Mouse (Mus musculus): ENCODE results near the gene Fdxr. TPM values are rescaled to one million over a fixed set of nuclear protein-coding genes. Genes with fewer than 3 reads are reported as not detected.
A peak's percentile ranks its signal among the peaks of the same experiment; 100 is the strongest.

Fdxr gene
- polyA plus RNA-seq, 1 experiment from 2014 or later, result 11.3 TPM

GRCm38 (mm10) chr11:115249721-115250404 lies 27.0 kb downstream of the Fdxr start:
- 2% methylated on average over 62 of the region's 63 CpGs for WGBS
- peak overlapping the region; percentile 51 for H3K4me3 ChIP-seq
- peaks cover 6% of the 10 kb centered on the region; the same call in 1 of the 2 replicates for H3K36me3 ChIP-seq
- peak overlapping the region; percentile 84 for H3K4me2 ChIP-seq
- ATAC-seq (ENCODE audit: insufficient number of reproducible peaks, low FRiP score), result 0 out of 2 replicates have a peak, but pooled peaks have one; percentile 23
- no peaks in the 10 kb centered on the region for H3K9me3 ChIP-seq (replicated peaks)
- H3K4me1 ChIP-seq (replicated peaks), result peaks cover 26% of the 10 kb centered on the region
- peaks cover 100% of the 10 kb centered on the region for H3K27me3 ChIP-seq (replicated peaks)
- H3K27ac ChIP-seq (ENCODE audit: poor library complexity, severe bottlenecking), result no peak overlapping the region
- peak overlapping the region; percentile 25 for H3K9ac ChIP-seq

- H3K4me2 ChIP-seq, result no peak overlapping the region; the same call in 1 of the 2 replicates
- H3K9ac ChIP-seq, result no peak overlapping the region
- no peak overlapping the region for H3K4me3 ChIP-seq
- H3K36me3 ChIP-seq, result peaks cover 19% of the 10 kb centered on the region
- 59% methylated on average over 6 of the region's 6 CpGs for WGBS
- no peak overlapping the region for H3K27ac ChIP-seq (ENCODE audit: poor library complexity, severe bottlenecking)
- H3K27me3 ChIP-seq (replicated peaks), result peaks cover 91% of the 10 kb centered on the region
- H3K9me3 ChIP-seq (replicated peaks), result no peaks in the 10 kb centered on the region
- H3K4me1 ChIP-seq (replicated peaks), result peaks cover 35% of the 10 kb centered on the region
- ATAC-seq (ENCODE audit: insufficient number of reproducible peaks, low FRiP score), result no peak
Observed at GRCm38 (mm10) chr11:115247945-115248344, 28.9 kb downstream of the Fdxr start.

GRCm38 (mm10) chr11:115247240-115247639 lies 29.6 kb downstream of the Fdxr start:
- ATAC-seq (ENCODE audit: insufficient number of reproducible peaks, low FRiP score), result no peak
- WGBS, result 20% methylated on average over 3 of the region's 3 CpGs
- no peaks in the 10 kb centered on the region for H3K9me3 ChIP-seq (replicated peaks)
- H3K27ac ChIP-seq (ENCODE audit: poor library complexity, severe bottlenecking), result no peak overlapping the region
- no peak overlapping the region for H3K4me3 ChIP-seq
- peaks cover 89% of the 10 kb centered on the region for H3K27me3 ChIP-seq (replicated peaks)
- peaks cover 37% of the 10 kb centered on the region for H3K4me1 ChIP-seq (replicated peaks)
- H3K4me2 ChIP-seq, result no peak overlapping the region
- no peak overlapping the region for H3K9ac ChIP-seq
- peaks cover 19% of the 10 kb centered on the region for H3K36me3 ChIP-seq

- no peak overlapping the region for H3K4me3 ChIP-seq
- peaks cover 37% of the 10 kb centered on the region for H3K4me1 ChIP-seq (replicated peaks)
- H3K4me2 ChIP-seq, result no peak overlapping the region
- WGBS, result 69% methylated on average over 8 of the region's 8 CpGs
- peaks cover 81% of the 10 kb centered on the region for H3K27me3 ChIP-seq (replicated peaks)
- H3K9ac ChIP-seq, result no peak overlapping the region
- H3K36me3 ChIP-seq, result peaks cover 19% of the 10 kb centered on the region
- ATAC-seq (ENCODE audit: insufficient number of reproducible peaks, low FRiP score), result no peak
- no peaks in the 10 kb centered on the region for H3K9me3 ChIP-seq (replicated peaks)
- H3K27ac ChIP-seq (ENCODE audit: poor library complexity, severe bottlenecking), result no peak overlapping the region
Observed at GRCm38 (mm10) chr11:115246386-115246785, 30.5 kb downstream of the Fdxr start.

- H3K4me2 ChIP-seq, result no peak overlapping the region
- peaks cover 19% of the 10 kb centered on the region for H3K36me3 ChIP-seq
- WGBS, result 79% methylated on average over 8 of the region's 8 CpGs
- peaks cover 30% of the 10 kb centered on the region for H3K4me1 ChIP-seq (replicated peaks)
- H3K4me3 ChIP-seq, result no peak overlapping the region
- no peaks in the 10 kb centered on the region for H3K9me3 ChIP-seq (replicated peaks)
- H3K27me3 ChIP-seq (replicated peaks), result peaks cover 65% of the 10 kb centered on the region
- no peak overlapping the region for H3K27ac ChIP-seq (ENCODE audit: poor library complexity, severe bottlenecking)
- ATAC-seq (ENCODE audit: insufficient number of reproducible peaks, low FRiP score), result no peak
- H3K9ac ChIP-seq, result no peak overlapping the region
Observed at GRCm38 (mm10) chr11:115244840-115245239, 32.0 kb downstream of the Fdxr start.

- Histone ChIP-seq H3K4me1 (replicated peaks) (peaks cover 28% of the 10 kb centered on the region), H3K9me3 (replicated peaks) (no peaks in the 10 kb centered on the region), H3K36me3 (peaks cover 19% of the 10 kb centered on the region), H3K27ac (ENCODE audit: poor library complexity, severe bottlenecking) (no peak overlapping the region), H3K4me2 (no peak overlapping the region), H3K27me3 (replicated peaks) (peaks cover 60% of the 10 kb centered on the region), H3K9ac (no peak overlapping the region), H3K4me3 (no peak overlapping the region)
- ATAC-seq (ENCODE audit: insufficient number of reproducible peaks, low FRiP score), result no peak
- 77% methylated on average over 12 of the region's 12 CpGs for whole genome bisulfite sequencing
Observed at GRCm38 (mm10) chr11:115243783-115244182, 33.1 kb downstream of the Fdxr start.

- Histone ChIP-seq H3K4me3 (no peak overlapping the region), H3K4me2 (no peak overlapping the region), H3K9me3 (replicated peaks) (no peaks in the 10 kb centered on the region), H3K27me3 (replicated peaks) (peaks cover 56% of the 10 kb centered on the region), H3K9ac (0 out of 2 replicates have a peak overlapping the region, but pooled peaks have one; percentile 21), H3K36me3 (peaks cover 19% of the 10 kb centered on the region), H3K4me1 (replicated peaks) (peaks cover 23% of the 10 kb centered on the region), H3K27ac (ENCODE audit: poor library complexity, severe bottlenecking) (no peak overlapping the region)
- no peak for ATAC-seq (ENCODE audit: insufficient number of reproducible peaks, low FRiP score)
- 58% methylated on average over 3 of the region's 3 CpGs for WGBS
Observed at GRCm38 (mm10) chr11:115242746-115243145, 34.1 kb downstream of the Fdxr start.

- 85% methylated on average over 11 of the region's 11 CpGs for WGBS
- peaks cover 17% of the 10 kb centered on the region for H3K4me1 ChIP-seq (replicated peaks)
- H3K27ac ChIP-seq (ENCODE audit: poor library complexity, severe bottlenecking), result no peak overlapping the region
- no peaks in the 10 kb centered on the region for H3K9me3 ChIP-seq (replicated peaks)
- no peak overlapping the region for H3K4me3 ChIP-seq
- peaks cover 43% of the 10 kb centered on the region for H3K27me3 ChIP-seq (replicated peaks)
- no peak overlapping the region for H3K4me2 ChIP-seq
- ATAC-seq (ENCODE audit: insufficient number of reproducible peaks, low FRiP score), result no peak
- peaks cover 19% of the 10 kb centered on the region for H3K36me3 ChIP-seq
- H3K9ac ChIP-seq, result no peak overlapping the region
Observed at GRCm38 (mm10) chr11:115241402-115241801, 35.4 kb downstream of the Fdxr start.

- no peak overlapping the region for H3K27ac ChIP-seq (ENCODE audit: poor library complexity, severe bottlenecking)
- H3K9me3 ChIP-seq (replicated peaks), result no peaks in the 10 kb centered on the region
- H3K27me3 ChIP-seq (replicated peaks), result peaks cover 28% of the 10 kb centered on the region
- H3K4me2 ChIP-seq, result no peak overlapping the region
- H3K4me3 ChIP-seq, result no peak overlapping the region
- H3K9ac ChIP-seq, result no peak overlapping the region
- no peaks in the 10 kb centered on the region for H3K36me3 ChIP-seq
- 24% methylated on average over 5 of the region's 5 CpGs for WGBS
- peaks cover 46% of the 10 kb centered on the region for H3K4me1 ChIP-seq (replicated peaks)
- no peak for ATAC-seq (ENCODE audit: insufficient number of reproducible peaks, low FRiP score)
Observed at GRCm38 (mm10) chr11:115236570-115236969, 40.3 kb downstream of the Fdxr start.

- 56% methylated on average over 15 of the region's 15 CpGs for WGBS
- Histone ChIP-seq H3K27me3 (replicated peaks) (peaks cover 33% of the 10 kb centered on the region), H3K4me2 (no peak overlapping the region), H3K4me3 (no peak overlapping the region), H3K9me3 (replicated peaks) (no peaks in the 10 kb centered on the region), H3K9ac (no peak overlapping the region), H3K27ac (ENCODE audit: poor library complexity, severe bottlenecking) (no peak overlapping the region), H3K4me1 (replicated peaks) (peaks cover 63% of the 10 kb centered on the region), H3K36me3 (no peaks in the 10 kb centered on the region)
- peak; percentile 51; the same call in 1 of the 2 replicates for ATAC-seq (ENCODE audit: insufficient number of reproducible peaks, low FRiP score)
Observed at GRCm38 (mm10) chr11:115234320-115235044, 42.4 kb downstream of the Fdxr start.

GRCm38 (mm10) chr11:115233526-115234290 lies 43.1 kb downstream of the Fdxr start:
- peaks cover 70% of the 10 kb centered on the region for H3K4me1 ChIP-seq (replicated peaks)
- WGBS, result 61% methylated on average over 20 of the region's 20 CpGs
- H3K4me3 ChIP-seq, result no peak overlapping the region
- H3K4me2 ChIP-seq, result no peak overlapping the region
- no peaks in the 10 kb centered on the region for H3K9me3 ChIP-seq (replicated peaks)
- ATAC-seq (ENCODE audit: insufficient number of reproducible peaks, low FRiP score), result no peak
- H3K27ac ChIP-seq (ENCODE audit: poor library complexity, severe bottlenecking), result no peak overlapping the region
- no peak overlapping the region for H3K9ac ChIP-seq
- H3K27me3 ChIP-seq (replicated peaks), result peaks cover 30% of the 10 kb centered on the region
- H3K36me3 ChIP-seq, result no peaks in the 10 kb centered on the region

Data from heart, embryonic 12.5 days (tissue).